Mouse (Mus musculus): ENCODE results near the gene Cd52.

Cd52 gene

DNA sequence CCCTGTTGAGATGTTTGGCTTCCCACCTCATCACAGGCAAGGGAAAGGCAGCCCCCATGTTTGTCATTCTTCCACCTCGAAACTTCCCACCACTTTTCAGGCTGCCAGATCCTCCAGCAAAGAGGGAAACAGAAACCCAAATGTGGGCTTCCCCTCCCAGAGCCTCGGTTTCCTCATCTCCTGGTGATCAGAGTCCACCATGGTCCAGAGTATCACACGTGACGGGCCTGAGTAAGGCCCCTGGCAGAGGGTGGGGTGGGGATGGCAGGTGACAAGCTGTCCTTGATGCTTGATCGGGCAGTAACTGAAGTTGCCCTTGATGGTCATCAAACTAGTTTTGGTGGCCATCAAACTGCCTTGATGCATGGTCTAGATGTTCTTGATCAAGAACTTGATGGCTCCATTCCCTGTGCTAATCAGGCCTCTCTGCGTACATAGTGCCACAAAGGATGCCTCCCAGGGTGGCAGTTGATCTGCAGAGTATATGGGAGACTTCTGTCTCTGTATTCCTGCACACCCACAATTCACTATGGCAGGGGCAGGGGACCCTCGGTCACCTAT is 798 bp downstream of the Cd52 start:
- no peak for ATAC-seq (ENCODE audit: insufficient number of reproducible peaks, low FRiP score, low TSS enrichment)

DNA sequence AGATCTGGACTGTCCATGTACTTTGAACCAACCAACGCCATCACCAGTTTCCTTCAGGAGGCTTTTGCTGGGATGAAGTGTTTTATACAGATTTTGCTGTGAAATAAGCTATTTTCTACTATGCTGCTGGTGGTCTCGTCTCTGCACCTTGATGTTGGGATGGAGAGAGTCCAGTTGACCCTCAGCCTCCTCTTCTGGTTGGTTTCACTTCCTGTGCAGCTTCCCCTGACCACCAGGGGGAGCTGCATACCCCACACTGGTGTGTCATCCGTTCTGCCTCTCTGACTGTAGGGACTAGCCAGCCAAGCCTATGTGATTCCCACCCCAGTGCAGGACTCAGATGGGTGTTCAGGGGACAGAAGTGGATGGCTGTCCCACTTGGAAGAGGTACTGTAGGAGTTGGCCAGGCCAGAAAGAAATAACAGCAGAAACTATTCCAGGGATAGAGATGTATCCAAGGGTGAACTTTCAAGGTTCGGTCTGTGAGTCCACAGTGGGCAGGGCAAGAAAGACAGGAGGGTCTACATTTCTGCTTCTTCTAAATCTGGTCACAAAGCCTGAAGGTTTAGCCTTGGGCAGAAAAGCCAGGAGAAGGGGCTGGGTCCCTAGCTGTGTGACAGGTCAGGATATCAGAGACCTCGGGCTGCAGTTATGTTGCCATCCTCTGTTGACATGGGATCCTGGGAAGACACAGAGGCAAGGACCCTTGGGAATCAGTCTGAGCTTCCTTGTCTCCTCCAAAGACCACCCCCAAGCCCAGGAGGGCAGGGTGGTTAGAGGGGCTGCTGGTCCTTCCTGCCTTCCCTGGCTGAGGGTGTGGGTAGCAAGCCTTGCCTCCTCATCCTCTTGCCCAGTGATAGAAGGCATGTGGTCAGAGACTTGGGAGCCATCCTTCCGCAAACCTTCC is 2.2 kb downstream of the Cd52 start:
- no peak for ATAC-seq (ENCODE audit: insufficient number of reproducible peaks, low FRiP score, low TSS enrichment)

DNA sequence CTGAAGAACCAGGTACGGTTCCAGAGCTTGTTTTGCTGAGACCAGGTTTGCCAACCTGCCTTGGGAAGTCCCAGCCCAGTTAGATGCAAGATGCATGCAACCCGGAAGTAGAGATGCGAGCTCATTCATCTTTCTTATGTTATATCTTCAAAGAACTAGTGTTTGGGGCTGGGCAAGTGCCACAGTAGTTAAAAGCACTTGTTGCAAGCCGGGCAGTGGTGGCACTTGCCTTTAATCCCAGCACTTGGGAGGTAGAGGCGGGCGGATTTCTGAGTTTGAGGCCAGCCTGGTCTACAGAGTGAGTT is 3.7 kb downstream of the Cd52 start:
- ATAC-seq (ENCODE audit: insufficient number of reproducible peaks, low FRiP score, low TSS enrichment): no peak

DNA sequence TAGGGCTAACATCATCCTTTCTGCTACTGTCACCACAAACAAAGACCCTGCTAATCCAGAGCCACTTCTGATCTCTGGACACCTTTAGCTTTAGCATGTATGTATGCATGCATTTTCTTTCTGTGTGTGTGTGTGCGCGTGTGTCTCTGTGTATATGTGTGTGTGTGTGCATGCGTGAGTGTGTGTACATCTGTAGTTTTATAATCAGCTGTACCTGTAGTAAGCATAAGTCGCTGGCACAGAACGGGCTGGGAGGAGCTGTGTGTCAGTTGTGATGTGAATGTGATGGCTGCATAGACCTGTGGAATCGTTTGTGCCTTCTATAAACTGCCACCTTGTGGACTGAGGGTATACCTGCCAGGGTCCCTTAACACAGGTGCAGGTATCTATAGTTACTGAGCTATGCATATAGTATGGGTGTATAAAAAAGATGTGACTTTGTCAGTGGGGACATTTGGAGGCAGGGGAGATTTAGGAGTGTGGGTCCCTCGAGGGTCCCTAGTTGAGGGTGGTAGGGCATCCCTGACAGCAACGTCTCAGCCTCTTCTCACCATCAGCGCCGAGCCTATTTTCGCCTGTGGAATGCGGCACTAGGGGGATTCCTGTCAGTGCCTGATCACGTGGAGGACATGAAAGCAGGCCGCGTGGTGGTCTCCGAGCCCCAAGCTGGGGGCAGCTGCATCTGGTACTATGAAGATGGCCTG is 4.2 kb downstream of the Cd52 start:
- ATAC-seq (ENCODE audit: insufficient number of reproducible peaks, low FRiP score, low TSS enrichment): no peak

DNA sequence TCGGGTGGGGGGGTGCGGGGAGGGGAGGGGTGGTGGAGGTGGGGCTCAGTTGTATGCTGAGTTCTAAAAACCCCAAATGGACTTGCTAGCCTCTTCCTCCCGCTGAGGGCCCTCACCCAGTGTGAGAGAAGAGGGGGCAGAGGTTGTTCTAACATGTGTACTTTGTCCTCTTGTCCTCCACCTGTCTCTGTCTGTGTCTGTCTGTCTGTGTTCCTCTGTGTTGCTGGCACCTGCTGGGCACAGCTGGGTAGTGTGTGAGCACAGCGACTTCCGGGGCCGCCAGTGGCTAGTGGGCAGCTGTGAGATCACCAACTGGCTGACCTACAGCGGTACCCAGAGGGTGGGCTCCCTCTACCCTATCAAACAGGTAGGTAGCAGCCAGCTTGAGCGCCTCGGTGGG is 5.9 kb downstream of the Cd52 start:
- no peak for ATAC-seq (ENCODE audit: insufficient number of reproducible peaks, low FRiP score, low TSS enrichment)

DNA sequence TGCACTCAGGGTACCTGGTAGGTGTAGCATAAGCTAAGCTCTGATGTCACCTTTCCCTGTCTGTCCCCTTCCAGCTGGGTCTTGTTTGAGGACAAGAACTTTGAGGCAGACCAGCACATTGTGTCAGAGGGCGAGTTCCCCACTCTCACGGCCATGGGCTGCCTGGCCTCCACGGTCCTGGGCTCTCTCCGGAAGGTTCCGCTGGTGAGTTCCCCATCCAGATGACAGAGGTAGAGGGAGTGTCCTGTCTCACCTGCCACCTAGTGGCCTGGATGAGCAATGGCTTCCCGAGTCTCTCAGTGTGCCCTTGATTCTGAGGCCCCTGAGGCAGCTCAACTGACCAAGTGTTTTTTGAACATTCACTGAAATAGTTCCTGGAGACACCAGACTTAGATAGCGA is 7.5 kb downstream of the Cd52 start:
- peak; percentile 82; the same call in 1 of the 2 replicates for ATAC-seq (ENCODE audit: insufficient number of reproducible peaks, low FRiP score, low TSS enrichment)

DNA sequence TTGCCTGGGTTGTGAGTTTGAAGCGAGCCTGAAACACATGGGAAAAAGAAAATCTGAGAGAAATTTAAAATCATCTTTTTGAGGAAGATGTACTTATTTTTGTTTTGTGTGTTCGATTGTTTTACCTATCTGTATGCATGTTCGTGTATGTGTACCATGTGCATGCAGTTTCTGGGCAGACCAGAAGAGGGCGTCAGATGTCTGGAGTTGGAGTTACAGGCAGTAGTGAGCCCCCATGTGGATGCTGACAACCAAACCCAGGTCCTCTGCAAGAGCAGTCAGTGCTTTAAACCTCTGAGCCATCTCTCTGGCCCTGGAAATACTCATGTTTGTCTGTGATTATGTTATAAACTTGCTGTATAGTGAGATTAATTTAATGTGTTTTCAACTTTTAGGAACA is 9.9 kb downstream of the Cd52 start:
- ATAC-seq (ENCODE audit: insufficient number of reproducible peaks, low FRiP score, low TSS enrichment): no peak

DNA sequence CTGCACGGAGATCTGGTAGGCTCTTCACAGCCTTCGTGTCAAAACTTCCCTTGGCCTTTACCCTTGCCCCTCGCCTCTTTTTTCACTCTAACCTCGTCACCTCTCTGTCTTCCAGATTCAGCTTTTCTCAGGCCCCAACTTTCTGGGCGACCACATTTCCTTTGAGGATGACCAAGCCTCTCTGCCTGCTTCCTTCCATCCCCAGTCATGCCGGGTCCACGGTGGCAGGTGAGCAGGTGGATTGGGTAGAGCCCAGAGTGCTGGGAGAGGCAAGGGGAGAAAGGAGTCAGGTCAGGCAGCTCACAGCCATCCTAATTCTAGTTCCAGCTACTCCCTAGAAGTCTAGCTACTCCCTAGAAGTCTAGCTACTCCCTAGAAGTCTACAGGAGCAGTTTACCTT is 12.4 kb downstream of the Cd52 start:
- no peak for ATAC-seq (ENCODE audit: insufficient number of reproducible peaks, low FRiP score, low TSS enrichment)

DNA sequence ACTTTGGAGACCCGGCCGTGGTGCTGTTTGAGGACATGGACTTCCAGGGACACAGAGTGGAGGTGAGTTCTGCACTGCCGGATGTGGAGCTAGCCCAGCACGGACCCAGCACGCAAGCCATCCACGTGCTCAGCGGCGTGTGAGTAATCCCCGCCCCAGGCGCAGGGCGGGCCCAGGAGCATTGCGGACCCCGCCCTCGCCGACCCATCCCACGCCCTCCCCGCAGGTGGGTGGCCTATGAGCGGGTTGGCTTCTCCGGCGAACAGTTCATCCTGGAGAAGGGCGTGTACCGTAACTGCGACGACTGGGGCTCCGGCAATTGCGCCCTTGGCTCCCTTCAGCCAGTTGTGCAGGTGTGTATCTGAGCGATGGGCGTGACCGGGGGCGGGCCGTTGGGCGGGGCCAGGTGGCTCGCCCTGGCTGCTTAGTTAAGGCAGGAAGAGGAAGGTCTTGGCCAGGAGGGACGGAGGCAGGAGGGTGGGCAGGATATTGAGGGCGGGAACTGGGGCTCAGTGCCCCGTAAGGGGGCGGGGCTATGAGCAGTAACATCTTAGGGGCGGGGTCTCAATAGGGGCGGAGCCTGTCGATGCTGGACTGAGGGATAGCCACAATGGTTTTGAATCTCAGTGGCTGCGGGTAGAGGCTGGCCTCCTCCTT is 13.0 kb downstream of the Cd52 start:
- peak; percentile 36; the same call in 1 of the 2 replicates for ATAC-seq (ENCODE audit: insufficient number of reproducible peaks, low FRiP score, low TSS enrichment)

DNA sequence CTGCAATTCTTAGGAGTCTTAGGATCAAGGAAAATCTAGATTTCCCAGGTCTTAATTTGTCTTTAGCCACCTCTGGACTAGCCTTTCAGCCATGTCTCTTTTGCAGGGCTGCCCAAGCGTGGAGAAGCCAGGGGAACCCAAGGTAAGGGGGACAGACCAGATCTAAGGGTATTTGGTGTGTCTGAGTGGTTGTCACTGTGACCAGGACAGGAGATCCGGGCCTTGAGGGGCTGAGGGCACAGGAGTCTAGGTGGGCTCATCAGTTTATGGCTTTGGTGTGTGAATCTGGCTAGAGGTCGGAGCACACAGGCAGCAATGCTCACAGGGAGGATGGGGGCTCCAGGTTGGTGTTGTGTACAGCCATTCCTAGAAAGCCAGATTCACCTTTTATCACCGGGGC is 14.2 kb downstream of the Cd52 start:
- no peak for ATAC-seq (ENCODE audit: insufficient number of reproducible peaks, low FRiP score, low TSS enrichment)

DNA sequence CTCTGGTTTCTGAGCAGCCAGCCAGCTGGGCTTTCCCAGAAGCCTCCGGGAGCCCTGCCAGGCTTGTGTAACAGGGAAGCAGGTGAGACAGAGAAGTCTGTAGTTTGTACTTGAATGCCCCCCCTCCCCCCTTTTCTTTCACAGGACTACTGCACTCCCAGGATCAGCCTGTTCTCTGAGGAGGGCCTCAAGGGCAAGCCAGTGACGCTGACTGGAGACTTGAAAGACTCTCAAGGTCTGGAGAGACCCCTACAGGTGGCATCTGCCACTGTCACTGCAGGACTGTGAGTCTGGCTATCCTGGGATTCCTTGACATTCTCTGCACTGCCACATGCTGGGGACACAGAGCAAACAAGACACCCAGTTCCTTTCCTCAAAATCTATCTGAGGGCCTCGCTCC is 16.2 kb downstream of the Cd52 start:
- no peak for ATAC-seq (ENCODE audit: insufficient number of reproducible peaks, low FRiP score, low TSS enrichment)

DNA sequence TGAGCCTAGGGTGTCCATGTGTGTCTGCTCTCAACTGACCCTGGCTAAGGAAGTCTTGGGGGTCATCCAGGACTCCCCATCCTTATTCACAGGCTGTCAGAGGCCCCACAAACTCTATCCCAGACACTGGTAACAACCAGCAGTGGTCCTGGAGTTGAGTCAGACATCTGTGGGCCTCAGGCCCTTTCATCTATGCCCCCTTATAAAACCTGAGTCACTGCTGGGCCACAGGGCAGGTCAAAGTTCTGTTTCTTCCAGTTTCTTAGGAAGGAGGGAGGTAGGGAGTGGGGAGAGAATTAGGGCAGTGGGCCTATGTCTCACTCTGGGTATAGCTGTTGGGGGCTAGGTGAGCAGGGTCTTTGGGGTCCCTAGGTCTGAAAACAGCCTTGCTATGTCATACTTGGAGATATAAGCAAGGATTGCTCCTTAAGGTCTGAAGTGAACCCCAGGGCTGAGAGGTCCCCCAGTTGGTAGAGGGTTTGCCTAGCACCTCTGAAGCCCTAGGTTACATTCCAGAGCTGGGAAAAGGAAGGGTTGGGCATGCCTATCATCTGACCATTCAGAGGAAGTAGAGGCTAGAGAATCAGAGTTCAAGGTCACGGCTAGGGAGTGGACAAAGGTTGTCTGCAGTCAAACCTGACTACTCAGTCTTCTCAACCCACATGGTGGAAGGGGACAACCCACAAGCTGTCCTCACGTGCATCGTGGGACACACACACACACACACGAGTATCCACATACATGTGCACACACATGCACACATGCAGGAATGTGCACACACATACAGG is 25.9 kb downstream of the Cd52 start:
- ATAC-seq (ENCODE audit: insufficient number of reproducible peaks, low FRiP score, low TSS enrichment): no peak

DNA sequence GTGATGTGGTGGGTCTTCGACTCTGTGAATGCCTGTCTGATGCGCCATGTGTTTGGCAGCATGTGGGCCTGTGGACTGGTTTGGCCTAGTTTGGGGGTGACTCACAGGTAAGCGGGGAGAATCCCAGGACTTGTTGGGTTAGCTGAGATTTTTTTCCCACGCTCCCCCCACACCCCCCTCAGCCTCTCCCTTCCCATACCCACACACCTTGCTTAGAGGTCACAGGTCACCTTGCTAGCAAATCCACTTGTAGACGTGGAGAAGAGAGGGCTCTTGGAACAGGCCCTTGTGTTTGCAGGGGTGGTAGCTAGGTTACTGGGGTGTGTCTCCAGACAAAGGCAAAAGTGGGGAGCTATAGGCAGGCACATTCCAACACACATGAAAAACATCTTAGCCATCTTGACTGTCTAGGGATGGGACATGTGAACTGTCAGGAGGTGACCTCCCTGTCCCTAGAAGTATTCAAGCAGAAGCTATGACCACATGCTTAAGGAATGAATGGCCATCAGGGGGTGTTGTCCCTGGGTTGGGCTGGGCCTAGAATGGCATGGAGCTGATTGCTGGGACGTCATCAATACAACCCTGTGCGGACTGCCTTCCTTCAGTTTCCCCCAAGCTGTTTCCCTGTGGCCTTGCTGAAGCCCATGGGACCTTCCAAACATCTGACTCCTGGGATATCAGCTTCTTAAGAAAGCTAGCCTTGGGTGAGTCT is 26.9 kb downstream of the Cd52 start:
- ATAC-seq (ENCODE audit: insufficient number of reproducible peaks, low FRiP score, low TSS enrichment): no peak

DNA sequence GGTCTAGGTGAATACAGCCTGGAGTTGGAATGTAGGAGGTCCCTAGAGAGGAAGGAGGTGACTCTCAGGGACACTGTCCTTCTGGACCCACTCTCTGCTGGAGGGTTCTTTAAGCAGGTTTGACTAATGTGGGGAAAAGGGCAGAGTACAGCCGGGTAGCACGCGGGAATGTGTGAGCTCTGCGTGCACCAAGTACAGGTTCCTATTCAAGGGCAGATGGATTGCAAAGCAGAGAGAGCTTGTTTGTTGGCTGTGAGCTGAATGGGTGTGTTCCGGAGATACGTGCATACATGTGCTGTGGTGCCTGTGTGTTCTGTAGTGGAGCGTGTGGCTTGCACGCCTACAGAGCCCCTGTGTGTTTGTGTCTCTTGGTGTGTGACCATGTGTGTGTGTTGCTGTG is 27.5 kb downstream of the Cd52 start:
- no peak for ATAC-seq (ENCODE audit: insufficient number of reproducible peaks, low FRiP score, low TSS enrichment)

DNA sequence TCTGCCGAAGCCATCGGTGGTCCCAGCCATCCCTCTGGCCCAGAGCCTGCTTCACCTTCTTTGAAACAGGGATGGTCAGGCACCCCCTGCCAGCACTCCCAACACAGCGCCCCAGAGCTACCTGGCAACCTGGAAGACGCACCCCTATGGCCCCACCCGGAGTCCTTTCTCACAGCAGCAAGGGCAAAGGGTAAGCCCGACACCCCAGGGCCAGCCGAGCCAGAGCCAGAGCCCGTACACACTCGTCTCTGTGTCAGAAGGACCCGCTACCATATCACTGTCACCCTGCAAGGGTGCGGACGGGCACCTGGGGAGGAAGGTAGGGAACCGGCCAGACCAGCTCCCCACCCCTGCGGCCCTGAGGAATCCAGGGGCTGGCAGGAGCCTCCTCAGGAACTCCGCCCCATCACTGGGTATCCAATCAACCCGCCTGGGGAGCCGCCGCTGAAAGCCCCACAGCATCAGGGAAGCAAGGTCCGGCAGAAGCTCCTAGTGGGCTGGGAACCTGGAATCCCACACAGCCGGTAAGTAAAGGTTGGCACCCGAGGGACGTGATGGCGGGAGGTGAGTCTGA is 29.4 kb downstream of the Cd52 start:
- ATAC-seq (ENCODE audit: insufficient number of reproducible peaks, low FRiP score, low TSS enrichment): no peak

DNA sequence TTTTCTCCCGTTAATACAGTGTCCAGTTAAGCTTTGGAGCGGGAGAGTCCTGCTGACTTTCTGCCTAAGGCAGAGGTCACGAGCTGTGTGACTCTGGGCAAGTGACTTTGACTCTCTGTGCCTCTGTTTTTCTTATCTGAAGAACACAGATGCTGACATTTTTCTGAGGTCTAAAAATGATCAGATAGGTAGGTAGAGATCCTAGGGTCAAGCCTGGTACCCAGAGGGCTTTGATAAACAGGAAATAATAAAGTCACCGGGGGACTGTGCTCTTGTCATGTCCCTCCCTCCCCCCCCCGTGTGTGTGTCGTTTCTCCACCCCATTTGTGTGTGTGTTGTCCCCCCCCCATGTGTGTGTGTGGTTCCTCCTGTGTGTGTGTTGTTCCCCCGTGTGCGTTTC is 32.3 kb downstream of the Cd52 start:
- ATAC-seq (ENCODE audit: insufficient number of reproducible peaks, low FRiP score, low TSS enrichment): no peak

DNA sequence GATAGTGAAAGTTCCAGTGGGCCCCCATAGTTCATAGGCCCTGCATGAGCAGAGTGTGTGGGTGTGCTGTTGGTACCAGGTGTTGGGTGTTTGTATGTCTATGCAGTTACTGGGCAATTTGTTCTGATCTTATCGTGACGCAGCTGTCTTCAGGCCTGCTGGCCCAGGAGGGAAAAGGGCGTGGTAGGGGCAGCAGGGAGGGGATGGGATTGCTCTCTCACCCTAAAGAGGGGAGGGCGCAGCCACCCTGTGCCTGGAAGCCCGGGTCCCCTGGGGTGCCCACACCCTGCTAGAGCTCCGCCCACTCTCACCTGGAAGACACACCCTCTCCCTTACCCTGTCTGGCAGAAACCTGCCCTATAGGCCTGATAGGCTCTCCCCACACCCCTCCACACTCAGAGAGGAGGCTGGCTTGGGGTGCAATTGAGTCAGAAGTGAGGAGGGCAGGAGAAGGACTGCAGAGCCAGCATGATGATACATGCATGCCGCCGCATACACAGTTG is 32.9 kb downstream of the Cd52 start:
- no peak for ATAC-seq (ENCODE audit: insufficient number of reproducible peaks, low FRiP score, low TSS enrichment)

DNA sequence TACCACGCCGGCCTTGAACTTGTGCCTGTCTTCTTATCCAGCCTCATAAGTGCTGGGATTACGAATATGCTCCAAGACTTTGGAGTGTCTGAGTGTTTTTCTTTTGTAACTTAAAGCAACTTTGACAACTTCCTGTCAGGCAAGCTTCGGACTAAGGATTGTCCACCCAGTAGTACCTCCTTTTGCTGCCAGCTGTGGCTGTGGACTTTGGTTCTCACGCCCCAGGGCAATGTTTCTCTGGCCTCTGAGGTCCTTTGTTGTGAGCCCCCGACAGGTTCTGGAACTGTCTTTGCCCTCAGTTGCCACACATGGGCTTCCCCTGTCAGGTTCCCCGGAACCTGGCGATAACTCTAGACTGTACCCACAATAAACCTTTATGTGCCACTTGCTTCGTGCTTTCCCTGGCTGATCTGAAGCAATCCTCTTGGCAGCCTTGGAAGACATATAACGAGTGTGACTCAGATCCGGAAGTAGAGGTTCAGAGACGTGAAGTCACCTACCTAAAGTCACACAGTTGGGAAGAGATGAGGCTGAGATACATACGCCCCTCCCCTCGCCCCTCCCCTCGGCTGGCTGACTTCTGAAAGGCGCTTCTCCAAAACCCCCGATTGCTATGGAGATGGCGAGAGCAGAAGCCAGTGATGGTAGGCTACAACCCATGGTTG is 33.6 kb downstream of the Cd52 start:
- ATAC-seq (ENCODE audit: insufficient number of reproducible peaks, low FRiP score, low TSS enrichment): no peak

Measured in cerebellum, adult (tissue).